Mouse (Mus musculus) ES-Bruce4 (cell line): ENCODE data around the gene Lrrk1. TPM values are rescaled to one million over a fixed set of nuclear protein-coding genes. Genes with fewer than 3 reads are reported as not detected.
A peak's percentile ranks its signal among the peaks of the same experiment; 100 is the strongest.

Experiments
- H3K27ac ChIP-seq: 2 replicates; pipeline ENCODE4 v1.5.1; 2012; ENCODE audit warnings: low read length, inconsistent platforms; ENCODE audit not compliant: insufficient read depth
- H3K27me3 ChIP-seq: 2 replicates; pipeline ENCODE4 v1.6.1; 2012; ENCODE audit warnings: mild to moderate bottlenecking, low read length, inconsistent platforms; ENCODE audit not compliant: control insufficient read depth, poor library complexity, insufficient read depth, severe bottlenecking
- H3K36me3 ChIP-seq: 2 replicates; pipeline ENCODE4 v1.6.1; 2012; ENCODE audit warnings: inconsistent platforms, mild to moderate bottlenecking, low read length, moderate library complexity; ENCODE audit not compliant: control insufficient read depth, poor library complexity, insufficient read depth, severe bottlenecking
- H3K4me1 ChIP-seq: one replicate; pipeline ENCODE4 v1.8.1; 2011; ENCODE audit warnings: low read length; ENCODE audit not compliant: control insufficient read depth, insufficient read depth
- H3K4me3 ChIP-seq: 2 replicates; pipeline ENCODE4 v1.5.1; 2011; ENCODE audit warnings: low read depth, mild to moderate bottlenecking, low read length
- H3K9ac ChIP-seq: 2 replicates; pipeline ENCODE4 v1.6.1; 2012; ENCODE audit warnings: low read depth, mild to moderate bottlenecking, inconsistent platforms; ENCODE audit not compliant: poor library complexity, severe bottlenecking
- H3K9me3 ChIP-seq: replicated peaks from 2 replicates; pipeline ENCODE4 v1.6.1; 2012; ENCODE audit warnings: mild to moderate bottlenecking, low read length, inconsistent platforms; ENCODE audit not compliant: control insufficient read depth, poor library complexity, insufficient read depth, severe bottlenecking
- CTCF ChIP-seq: IDR thresholded peaks from one replicate; pipeline ENCODE4 v1.8.1; 2011; ENCODE audit warnings: low read depth, low read length
- EP300 ChIP-seq: IDR thresholded peaks from 2 replicates; pipeline ENCODE4 v1.6.1; 2011; ENCODE audit warnings: low read depth, low read length; ENCODE audit not compliant: insufficient read depth
- POLR2A ChIP-seq: IDR thresholded peaks from one replicate; pipeline ENCODE4 v1.8.1; 2011; ENCODE audit warnings: low read length; ENCODE audit not compliant: insufficient read depth
- polyA plus RNA-seq: library from polyadenylated mRNA; stranded (reverse); fragments of >200 nt; gene quantifications from 2 replicates; pipeline ENCODE4 v1.2.4, GENCODE M21; 2011; ENCODE audit warnings: low read depth; ENCODE audit not compliant: missing spikeins, insufficient read depth, insufficient read length

Lrrk1 gene
- polyA plus RNA-seq, 1 experiment, result 6.4 TPM

DNA sequence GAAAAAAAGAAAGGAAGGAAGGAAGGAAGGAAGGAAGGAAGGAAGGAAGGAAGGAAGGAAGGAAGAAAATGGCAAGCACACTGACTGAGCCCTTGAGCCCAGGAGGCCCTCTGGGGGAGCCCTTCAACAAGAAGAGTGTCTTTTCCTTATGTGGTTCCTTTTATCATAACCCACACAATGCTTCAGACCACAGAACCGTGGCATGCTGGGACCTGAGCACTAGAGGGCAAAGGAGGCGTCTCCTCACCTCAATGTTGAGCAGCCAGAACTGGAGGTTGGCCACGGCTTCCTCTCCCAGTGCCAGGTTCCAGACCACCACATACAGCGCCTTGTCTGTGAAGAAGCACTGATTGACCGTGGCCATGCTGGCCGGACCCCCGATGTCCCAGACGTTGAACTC, 96.1 kb downstream of the Lrrk1 start:
- Histone ChIP-seq H3K27ac (no peak overlapping the region), H3K9ac (no peak overlapping the region), H3K4me1 (peaks cover 5% of the 10 kb centered on the region), H3K9me3 (no peaks in the 10 kb centered on the region), H3K27me3 (no peaks in the 10 kb centered on the region), H3K36me3 (no peaks in the 10 kb centered on the region), H3K4me3 (no peak overlapping the region)
- no peak for TF ChIP-seq POLR2A
- TF ChIP-seq EP300, result no peak
- TF ChIP-seq CTCF, result no peak

DNA sequence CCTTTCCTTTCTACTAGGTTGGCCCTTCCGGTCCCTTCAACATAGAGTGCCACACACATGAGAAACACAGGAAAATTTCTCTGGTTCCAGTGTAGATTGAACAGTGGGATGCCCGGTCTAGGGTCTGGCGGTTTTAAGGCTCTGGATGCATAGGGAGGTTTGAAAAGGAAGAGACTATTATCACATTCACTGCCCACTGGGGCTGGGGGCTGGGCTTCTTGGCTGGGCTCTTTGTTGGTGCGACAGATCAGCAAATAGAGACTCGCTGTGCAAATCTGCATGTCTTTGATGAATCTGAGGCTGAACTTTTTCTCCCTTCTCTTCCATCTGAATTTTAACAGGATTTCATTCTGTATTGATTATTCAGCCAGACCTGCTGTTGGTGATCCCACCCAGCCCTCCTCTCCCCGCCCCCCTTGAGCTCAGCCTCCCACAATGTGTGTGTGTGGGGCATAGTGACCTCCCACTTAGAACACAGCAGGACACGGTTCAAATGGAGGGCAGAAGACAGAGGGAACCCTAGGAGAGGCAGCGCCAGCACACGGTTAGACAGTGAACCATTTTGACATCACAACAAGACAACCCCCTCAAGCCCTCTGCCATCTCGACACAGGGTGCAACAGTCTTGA, 105.1 kb downstream of the Lrrk1 start:
- no peak overlapping the region for H3K4me3 ChIP-seq
- peaks cover 2% of the 10 kb centered on the region for H3K4me1 ChIP-seq
- H3K9ac ChIP-seq, result no peak overlapping the region
- no peaks in the 10 kb centered on the region for H3K36me3 ChIP-seq
- no peaks in the 10 kb centered on the region for H3K27me3 ChIP-seq
- peak; percentile 70 for TF ChIP-seq EP300
- no peak for TF ChIP-seq POLR2A
- TF ChIP-seq CTCF, result no peak
- H3K9me3 ChIP-seq, result no peaks in the 10 kb centered on the region
- H3K27ac ChIP-seq, result no peak overlapping the region

DNA sequence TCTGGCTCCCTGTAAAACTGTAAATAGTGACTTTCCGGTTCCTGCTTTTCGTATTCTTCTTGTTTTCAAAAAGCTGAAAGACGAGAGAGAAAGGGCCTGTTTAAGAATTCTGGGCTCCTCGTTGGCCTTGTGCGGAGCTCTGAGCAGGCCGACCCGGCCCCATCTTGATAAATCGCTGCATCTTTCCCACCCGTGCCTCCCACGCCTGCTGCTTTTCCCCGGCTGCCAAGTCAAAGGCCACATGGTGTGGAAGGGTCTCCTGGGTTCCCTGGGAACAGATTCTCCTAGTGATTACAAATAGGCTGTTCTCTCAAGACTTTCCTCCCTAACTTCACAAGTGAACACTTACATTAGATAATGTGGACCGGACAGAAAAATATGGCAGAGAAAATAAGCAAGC, 105.9 kb downstream of the Lrrk1 start:
- Histone ChIP-seq H3K27ac (no peak overlapping the region), H3K9me3 (no peaks in the 10 kb centered on the region), H3K36me3 (no peaks in the 10 kb centered on the region), H3K4me1 (peaks cover 2% of the 10 kb centered on the region), H3K27me3 (no peaks in the 10 kb centered on the region), H3K4me3 (no peak overlapping the region), H3K9ac (no peak overlapping the region)
- TF ChIP-seq CTCF (no peak), POLR2A (no peak), EP300 (no peak)

DNA sequence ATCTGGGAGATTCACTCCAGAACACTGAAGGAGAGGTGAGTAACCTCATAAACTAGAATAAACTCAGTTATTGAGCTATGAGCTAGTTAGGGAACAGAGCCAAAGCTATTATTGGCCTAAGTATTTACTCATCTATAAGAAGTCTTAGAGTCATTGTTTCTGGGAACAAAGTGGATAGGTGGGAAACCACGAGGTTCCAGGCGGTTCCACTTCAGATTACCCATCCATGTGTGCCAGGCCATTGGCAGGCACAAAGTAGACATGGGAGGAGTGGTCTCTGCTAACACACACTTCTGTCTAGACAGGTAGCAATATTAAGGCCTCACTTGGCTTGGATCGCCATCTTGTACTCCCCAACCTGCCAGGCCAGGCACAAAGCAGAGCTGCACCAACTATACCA, 110.1 kb downstream of the Lrrk1 start:
- H3K27ac ChIP-seq, result no peak overlapping the region
- TF ChIP-seq POLR2A, result no peak
- no peak for TF ChIP-seq CTCF
- no peak for TF ChIP-seq EP300
- peaks cover 2% of the 10 kb centered on the region for H3K4me1 ChIP-seq
- no peaks in the 10 kb centered on the region for H3K27me3 ChIP-seq
- H3K9ac ChIP-seq, result no peak overlapping the region
- no peaks in the 10 kb centered on the region for H3K9me3 ChIP-seq
- H3K36me3 ChIP-seq, result no peaks in the 10 kb centered on the region
- no peak overlapping the region for H3K4me3 ChIP-seq

DNA sequence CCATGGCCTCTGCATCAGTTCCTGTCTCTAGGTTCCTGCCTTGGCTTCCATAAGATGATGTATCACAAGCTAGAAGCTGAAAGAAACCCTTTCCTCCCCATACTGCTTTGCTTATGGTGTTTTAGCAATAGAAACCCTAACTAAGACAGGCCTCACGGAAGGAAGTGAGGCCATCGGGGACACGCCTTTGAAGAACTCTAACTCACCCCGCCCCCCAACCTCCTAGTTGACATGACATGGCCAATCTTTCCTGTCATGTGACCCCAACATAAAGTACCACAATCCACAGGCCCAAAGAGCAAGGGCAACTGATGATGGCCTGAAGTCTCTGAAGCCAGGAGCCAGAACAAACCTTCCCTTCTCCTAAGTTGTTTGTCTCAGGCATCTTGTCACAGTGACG, 114.7 kb downstream of the Lrrk1 start:
- Histone ChIP-seq H3K36me3 (no peaks in the 10 kb centered on the region), H3K9ac (no peak overlapping the region), H3K4me1 (no peaks in the 10 kb centered on the region), H3K27me3 (no peaks in the 10 kb centered on the region), H3K4me3 (no peak overlapping the region), H3K27ac (no peak overlapping the region), H3K9me3 (no peaks in the 10 kb centered on the region)
- TF ChIP-seq EP300, result no peak
- no peak for TF ChIP-seq CTCF
- TF ChIP-seq POLR2A, result no peak

DNA sequence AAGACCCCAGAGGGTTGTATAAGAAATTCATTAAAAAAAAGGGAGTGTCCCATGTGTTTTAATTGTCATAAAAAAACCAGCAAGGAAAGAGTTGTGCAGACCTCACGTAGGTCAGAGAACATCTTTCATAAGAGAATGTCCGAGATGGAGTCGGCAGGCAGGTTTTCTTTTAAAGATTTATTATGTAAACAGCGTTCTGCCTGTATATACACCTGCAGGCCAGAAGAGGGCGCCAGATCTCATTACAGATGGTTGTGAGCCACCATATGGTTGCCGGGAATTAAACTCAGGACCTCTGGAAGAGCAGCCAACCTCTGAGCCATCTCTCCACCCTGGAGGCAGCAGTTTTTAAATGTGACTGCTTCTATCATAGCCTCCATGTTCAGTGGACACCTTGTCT, 116.9 kb downstream of the Lrrk1 start:
- H3K27me3 ChIP-seq, result no peaks in the 10 kb centered on the region
- TF ChIP-seq POLR2A, result no peak
- TF ChIP-seq EP300, result no peak
- TF ChIP-seq CTCF, result peak; percentile 42
- no peak overlapping the region for H3K9ac ChIP-seq
- H3K27ac ChIP-seq, result no peak overlapping the region
- H3K36me3 ChIP-seq, result no peaks in the 10 kb centered on the region
- no peaks in the 10 kb centered on the region for H3K9me3 ChIP-seq
- no peak overlapping the region for H3K4me3 ChIP-seq
- no peaks in the 10 kb centered on the region for H3K4me1 ChIP-seq
